Mouse (Mus musculus) forebrain, embryonic 11.5 days (tissue): Measurements from ENCODE around the gene Dnah9. TPM values are rescaled to one million over a fixed set of nuclear protein-coding genes. Genes with fewer than 3 reads are reported as not detected.

ENCODE experiments used
- ATAC-seq: fragments of 200-750 bp; cut with Nextera tagmentation; replicated peaks from 2 replicates; pipeline ENCODE4 v1.8.0; 2017; ENCODE audit warnings: moderate TSS enrichment; ENCODE audit not compliant: low FRiP score
- DNase-seq: peaks from one replicate; pipeline ENCODE4 v3.0.0-alpha.2; 2017; ENCODE audit warnings: low spot score
- H3K27ac ChIP-seq: fragments of 300-500 bp; sonication (generic); 2 replicates; pipeline ENCODE4 v1.5.1; 2014; ENCODE audit warnings: low read depth, low read length
- H3K27me3 ChIP-seq: fragments of 300-500 bp; sonication (generic); 2 replicates; pipeline ENCODE4 v1.6.1; 2014; ENCODE audit warnings: mild to moderate bottlenecking, low read length, mixed read lengths; ENCODE audit not compliant: control insufficient read depth, insufficient read depth
- H3K36me3 ChIP-seq: fragments of 300-500 bp; sonication (generic); 2 replicates; pipeline ENCODE4 v1.6.1; 2014; ENCODE audit warnings: mild to moderate bottlenecking, low read length, moderate library complexity, mixed read lengths; ENCODE audit not compliant: control insufficient read depth, insufficient read depth
- H3K4me1 ChIP-seq: fragments of 300-500 bp; sonication (generic); replicated peaks from 2 replicates; pipeline ENCODE4 v1.6.1; 2014; ENCODE audit warnings: low read length, mixed read lengths; ENCODE audit not compliant: control insufficient read depth, insufficient read depth
- H3K4me2 ChIP-seq: fragments of 300-500 bp; sonication (generic); 2 replicates; pipeline ENCODE4 v1.6.1; 2014; ENCODE audit warnings: low read depth, mild to moderate bottlenecking, low read length, moderate library complexity, mixed read lengths; ENCODE audit not compliant: severe bottlenecking
- H3K4me3 ChIP-seq: fragments of 300-500 bp; sonication (generic); 2 replicates; pipeline ENCODE4 v1.5.1; 2014; ENCODE audit warnings: low read depth, low read length
- H3K9ac ChIP-seq: fragments of 300-500 bp; sonication (generic); 2 replicates; pipeline ENCODE4 v1.6.1; 2014; ENCODE audit warnings: low read length
- H3K9me3 ChIP-seq: fragments of 300-500 bp; sonication (generic); 2 replicates; pipeline ENCODE4 v1.6.1; 2016; ENCODE audit warnings: low read length, mixed read lengths; ENCODE audit not compliant: control insufficient read depth
- WGBS: fragments of 180-500 bp; shearing (Covaris S2); extraction: QIAGEN DNeasy Blood & Tissue Kit; methylation state at CpG from one replicate; pipeline ENCODE4 v1.1.7; 2014; 5-methylcytosine and 5-hydroxymethylcytosine counted together
- polyA plus RNA-seq: library from polyadenylated mRNA; unstranded; fragments of >200 nt; fragmentation: Nextera tagmentation; extraction: Ambion mirVana; gene quantifications from 2 replicates; pipeline ENCODE4 v1.2.1, GENCODE M21; 2014

Gene Dnah9
- polyA plus RNA-seq, 1 experiment from 2014 or later: 0.68 TPM

GRCm38 (mm10) chr11:65801899-65802298, 366.5 kb downstream of the Dnah9 start:
- ATAC-seq: no peak

GRCm38 (mm10) chr11:65795896-65796295, 372.5 kb downstream of the Dnah9 start:
- H3K4me1 ChIP-seq: no peaks in the 10 kb centered on the region
- no peaks in the 10 kb centered on the region for H3K27me3 ChIP-seq
- no peaks in the 10 kb centered on the region for H3K36me3 ChIP-seq
- 96% methylated on average over 1 of the region's 1 CpGs for WGBS
- H3K4me3 ChIP-seq: no peak overlapping the region
- no peak overlapping the region for H3K4me2 ChIP-seq
- no peak overlapping the region for H3K27ac ChIP-seq
- no peak for DNase-seq
- H3K9me3 ChIP-seq: no peaks in the 10 kb centered on the region
- ATAC-seq: no peak
- H3K9ac ChIP-seq: no peak overlapping the region

More at GRCm38 (mm10) chr11:65801899-65802298, 366.5 kb downstream of the Dnah9 start:
- Histone ChIP-seq H3K27ac (no peak overlapping the region), H3K4me3 (no peak overlapping the region), H3K4me2 (no peak overlapping the region), H3K4me1 (no peaks in the 10 kb centered on the region), H3K9ac (no peak overlapping the region), H3K9me3 (no peaks in the 10 kb centered on the region), H3K36me3 (no peaks in the 10 kb centered on the region), H3K27me3 (no peaks in the 10 kb centered on the region)
- WGBS: 65% methylated on average over 3 of the region's 3 CpGs
- no peak for DNase-seq

- no peak overlapping the region for H3K4me2 ChIP-seq
- WGBS: 85% methylated on average over 10 of the region's 10 CpGs
- H3K4me3 ChIP-seq: no peak overlapping the region
- H3K9me3 ChIP-seq: no peaks in the 10 kb centered on the region
- no peak overlapping the region for H3K9ac ChIP-seq
- ATAC-seq (no peak), DNase-seq (no peak)
- H3K27me3 ChIP-seq: no peaks in the 10 kb centered on the region
- no peaks in the 10 kb centered on the region for H3K4me1 ChIP-seq
- H3K36me3 ChIP-seq: no peaks in the 10 kb centered on the region
- H3K27ac ChIP-seq: no peak overlapping the region
Measured at GRCm38 (mm10) chr11:65794428-65795219, 373.7 kb downstream of the Dnah9 start.

GRCm38 (mm10) chr11:65788154-65788553, 380.2 kb downstream of the Dnah9 start, which contains the start of gene Map2k4:
TSS of gene Map2k4 (minus strand) at chr11:65788297.
- Histone ChIP-seq H3K9ac (peak within 1 kb of the TSS; percentile 94), H3K9me3 (no peaks in the 10 kb centered on the region), H3K4me2 (peak within 1 kb of the TSS; percentile 70), H3K36me3 (no peaks in the 10 kb centered on the region), H3K27ac (peak within 1 kb of the TSS; percentile 59), H3K4me3 (peak within 1 kb of the TSS; percentile 96), H3K4me1 (0 out of 2 replicates have a peak, but pooled peaks cover 2% of the 10 kb centered on the region), H3K27me3 (no peaks in the 10 kb centered on the region)
- DNase-seq (peak; percentile 98), ATAC-seq (peak; percentile 99)
- WGBS: under 1% methylated on average over 36 of the region's 36 CpGs

GRCm38 (mm10) chr11:65787421-65788151, 380.8 kb downstream of the Dnah9 start:
- DNase-seq: no peak
- peak overlapping the region; percentile 70 for H3K4me2 ChIP-seq

GRCm38 (mm10) chr11:65786160-65786559, 382.2 kb downstream of the Dnah9 start:
- H3K9me3 ChIP-seq: no peaks in the 10 kb centered on the region
- no peak overlapping the region for H3K27ac ChIP-seq
- 0 out of 2 replicates have a peak, but pooled peaks cover 2% of the 10 kb centered on the region for H3K4me1 ChIP-seq
- ATAC-seq (no peak), DNase-seq (no peak)
- peak overlapping the region; percentile 26; the same call in 1 of the 2 replicates for H3K4me2 ChIP-seq
- no peaks in the 10 kb centered on the region for H3K36me3 ChIP-seq
- no peak overlapping the region for H3K9ac ChIP-seq
- H3K27me3 ChIP-seq: no peaks in the 10 kb centered on the region
- WGBS: 90% methylated on average over 2 of the region's 2 CpGs
- no peak overlapping the region for H3K4me3 ChIP-seq

More at GRCm38 (mm10) chr11:65787421-65788151, 380.8 kb downstream of the Dnah9 start:
- peak; percentile 83 for ATAC-seq
- Histone ChIP-seq H3K27me3 (no peaks in the 10 kb centered on the region), H3K9ac (peak overlapping the region; percentile 94), H3K27ac (peak overlapping the region; percentile 59), H3K4me3 (peak overlapping the region; percentile 96), H3K36me3 (no peaks in the 10 kb centered on the region), H3K9me3 (no peaks in the 10 kb centered on the region), H3K4me1 (0 out of 2 replicates have a peak, but pooled peaks cover 2% of the 10 kb centered on the region)
- under 1% methylated on average over 62 of the region's 71 CpGs for WGBS

GRCm38 (mm10) chr11:65781596-65781995, 386.8 kb downstream of the Dnah9 start:
- Histone ChIP-seq H3K27ac (no peak overlapping the region), H3K36me3 (no peaks in the 10 kb centered on the region), H3K9ac (no peak overlapping the region), H3K27me3 (no peaks in the 10 kb centered on the region), H3K9me3 (no peaks in the 10 kb centered on the region), H3K4me2 (no peak overlapping the region), H3K4me3 (no peak overlapping the region), H3K4me1 (0 out of 2 replicates have a peak, but pooled peaks cover 2% of the 10 kb centered on the region)
- no peak for ATAC-seq
- WGBS: 95% methylated on average over 3 of the region's 3 CpGs
- no peak for DNase-seq
